Mouse (Mus musculus) CH12.LX (cell line): ENCODE data around the gene Wdr62. TPM values are rescaled to one million over a fixed set of nuclear protein-coding genes. Genes with fewer than 3 reads are reported as not detected.

Experiments used
- DNase-seq: peaks from one replicate; pipeline ENCODE4 v3.0.0-alpha.2; 2013; ENCODE audit errors: extremely low read depth
- H3K27ac ChIP-seq: 2 replicates; pipeline ENCODE4 v1.5.1; 2012; ENCODE audit warnings: low read depth, mild to moderate bottlenecking, control low read depth, moderate library complexity; ENCODE audit not compliant: insufficient read depth
- H3K27me3 ChIP-seq: replicated peaks from 2 replicates; pipeline ENCODE3; 2012; ENCODE audit warnings: inconsistent platforms
- H3K36me3 ChIP-seq, 2 experiments: replicated peaks in 1 of 2; 2 replicates each; pipeline versions ENCODE3 to v1.6.1; 2012; ENCODE audit warnings: inconsistent platforms in 1 of 2, low read length in 1 of 2, mild to moderate bottlenecking in 1 of 2, mixed read lengths in 1 of 2, moderate library complexity in 1 of 2; ENCODE audit not compliant: control insufficient read depth in 1 of 2, insufficient read depth in 1 of 2
- H3K4me1 ChIP-seq, 2 experiments: 2 replicates each; pipeline ENCODE4 v1.6.1; 2012; ENCODE audit warnings: inconsistent platforms in 1 of 2, moderate library complexity in 1 of 2; ENCODE audit not compliant: insufficient read depth in 2 of 2, control insufficient read depth in 1 of 2
- H3K4me2 ChIP-seq: 2 replicates; pipeline ENCODE4 v1.6.1; 2012; ENCODE audit warnings: low read depth, mild to moderate bottlenecking, control low read depth; ENCODE audit not compliant: poor library complexity, insufficient read depth, severe bottlenecking
- H3K4me3 ChIP-seq, 3 experiments: fragments of 150-350 bp in 1 of 3; sonication (generic) in 1 of 3; replicated peaks in 1 of 3; 2 replicates each; pipeline versions ENCODE3 to v1.5.1; 2011 to 2012; ENCODE audit warnings: low read depth in 2 of 3, low read length in 2 of 3, mild to moderate bottlenecking in 2 of 3, moderate library complexity in 2 of 3, control low read depth in 1 of 3, improper control_type of control experiment in 1 of 3, inconsistent platforms in 1 of 3, mixed read lengths in 1 of 3; ENCODE audit not compliant: poor library complexity in 1 of 3
- H3K79me2 ChIP-seq: replicated peaks from 2 replicates; pipeline ENCODE4 v1.6.1; 2012; ENCODE audit warnings: mild to moderate bottlenecking, moderate library complexity; ENCODE audit not compliant: control insufficient read depth, poor library complexity, insufficient read depth, severe bottlenecking; ENCODE audit errors: extremely low read depth
- H3K9ac ChIP-seq: 2 replicates; pipeline ENCODE4 v1.6.1; 2012; ENCODE audit warnings: low read depth, mild to moderate bottlenecking, control low read depth, moderate library complexity; ENCODE audit not compliant: insufficient read depth
- H3K9me3 ChIP-seq: replicated peaks from 2 replicates; pipeline ENCODE3; 2012; ENCODE audit warnings: low read length, inconsistent platforms, mixed read lengths
- BHLHE40 ChIP-seq: IDR thresholded peaks from 2 replicates; pipeline ENCODE4 v1.6.1; 2011; ENCODE audit warnings: mild to moderate bottlenecking, low read depth, low read length, improper control_type of control experiment
- CHD1 ChIP-seq: IDR thresholded peaks from 2 replicates; pipeline ENCODE4 v1.6.1; 2012; ENCODE audit warnings: low read depth, low read length, improper control_type of control experiment, inconsistent platforms
- CHD2 ChIP-seq: IDR thresholded peaks from 2 replicates; pipeline ENCODE4 v1.6.1; 2011; ENCODE audit warnings: low read length, improper control_type of control experiment
- CTCF ChIP-seq, 2 experiments: IDR thresholded peaks in 1 of 2; conservative IDR thresholded peaks in 1 of 2; 2 replicates each; pipeline ENCODE4 v1.5.1; 2011 to 2012; ENCODE audit warnings: low read depth in 2 of 2, low read length in 2 of 2, improper control_type of control experiment in 1 of 2, inconsistent platforms in 1 of 2, mild to moderate bottlenecking in 1 of 2, moderate library complexity in 1 of 2
- E2F4 ChIP-seq: IDR thresholded peaks from 2 replicates; pipeline ENCODE4 v1.6.1; 2011; ENCODE audit warnings: low read depth, low read length, improper control_type of control experiment; ENCODE audit not compliant: insufficient replicate concordance
- ELF1 ChIP-seq: IDR thresholded peaks from 2 replicates; pipeline ENCODE4 v1.6.1; 2014; ENCODE audit warnings: low read depth, mild to moderate bottlenecking, inconsistent platforms, low read length, improper control_type of control experiment
- ETS1 ChIP-seq: conservative IDR thresholded peaks from 2 replicates; pipeline ENCODE4 v1.6.1; 2012; ENCODE audit warnings: low read depth, mild to moderate bottlenecking, inconsistent platforms, low read length, improper control_type of control experiment, moderate library complexity
- GABPA ChIP-seq: IDR thresholded peaks from 2 replicates; pipeline ENCODE4 v1.6.1; 2012; ENCODE audit warnings: low read depth, low read length, improper control_type of control experiment, inconsistent platforms; ENCODE audit not compliant: insufficient replicate concordance
- HCFC1 ChIP-seq: IDR thresholded peaks from 2 replicates; pipeline ENCODE4 v1.6.1; 2012; ENCODE audit warnings: low read depth, mild to moderate bottlenecking, inconsistent platforms, low read length, improper control_type of control experiment
- IRF4 ChIP-seq: IDR thresholded peaks from 2 replicates; pipeline ENCODE4 v1.6.1; 2014; ENCODE audit warnings: low read depth, mild to moderate bottlenecking, inconsistent platforms, low read length, improper control_type of control experiment
- JUND ChIP-seq: conservative IDR thresholded peaks from 2 replicates; pipeline ENCODE4 v1.6.1; 2011; ENCODE audit warnings: low read depth, low read length, improper control_type of control experiment
- MAZ ChIP-seq: IDR thresholded peaks from 2 replicates; pipeline ENCODE4 v1.6.1; 2012; ENCODE audit warnings: low read depth, mild to moderate bottlenecking, inconsistent platforms, low read length, improper control_type of control experiment, moderate library complexity
- NRF1 ChIP-seq: IDR thresholded peaks from 2 replicates; pipeline ENCODE4 v1.6.1; 2014; ENCODE audit warnings: low read depth, mild to moderate bottlenecking, inconsistent platforms, low read length, improper control_type of control experiment, moderate library complexity
- POLR2A ChIP-seq: IDR thresholded peaks from 2 replicates; pipeline ENCODE4 v1.6.1; 2011; ENCODE audit warnings: low read depth, mild to moderate bottlenecking, improper control_type of control experiment, low read length
- POLR2AphosphoS2 ChIP-seq: IDR thresholded peaks from 2 replicates; pipeline ENCODE4 v1.6.1; 2011; ENCODE audit warnings: low read depth, low read length, improper control_type of control experiment
- UBTF ChIP-seq: IDR thresholded peaks from 2 replicates; pipeline ENCODE4 v1.6.1; 2012; ENCODE audit warnings: low read depth, mild to moderate bottlenecking, inconsistent platforms, low read length, improper control_type of control experiment, moderate library complexity
- ZKSCAN1 ChIP-seq: IDR thresholded peaks from 2 replicates; pipeline ENCODE4 v1.6.1; 2012; ENCODE audit warnings: low read depth, inconsistent platforms, low read length, improper control_type of control experiment, borderline replicate concordance
- dilution Hi-C: fragments of 300-500 bp; cut with MboI; formaldehyde crosslinking; loops from 2 replicates; pipeline ENCODE4 v1.14.3; 2020; ENCODE audit warnings: low sequenced_read_pairs; ENCODE audit not compliant: extremely low pct_unique_long_range_greater_than_20kb, extremely low pct_ligation_motif_present
- in situ Hi-C: fragments of 300-500 bp; cut with MboI; formaldehyde crosslinking; loops from 3 replicates; pipeline ENCODE4 v1.14.3; 2019; ENCODE audit warnings: low sequenced_read_pairs, low pct_ligation_motif_present, low pct_unique_long_range_greater_than_20kb, mixed read lengths
- polyA plus RNA-seq: library from polyadenylated mRNA; unstranded; fragments of >175 nt; gene quantifications from 2 replicates; pipeline ENCODE4 v1.2.1, GENCODE M21; 2012; ENCODE audit warnings: low read depth; ENCODE audit not compliant: insufficient read length
- total RNA-seq, 2 experiments: library from RNA; depleted of rRNA; stranded (reverse); fragments of 300-350 nt in 1 of 2; fragments of >200 nt in 1 of 2; gene quantifications; 2 replicates each; pipeline ENCODE4 v1.2.3; 2012 to 2014

The Wdr62 gene
- total and polyA plus RNA-seq, 3 experiments: 2.3 to 19.7 (median 5.3) TPM

- dilution Hi-C loops (no loop called here), in situ Hi-C loops (loop anchor here (5.0 kb wide), 1 partner anchor 37 kb away; the partner anchor contains the start of gene Cox7a1)
- no peaks in the 10 kb centered on the region for H3K27me3 ChIP-seq
- no peaks in the 10 kb centered on the region for H3K79me2 ChIP-seq
- H3K36me3 ChIP-seq: peaks cover 9 to 16% of the 10 kb centered on the region in 2 experiments
- peaks cover 14 to 19% of the 10 kb centered on the region in 2 experiments for H3K4me1 ChIP-seq
- H3K4me2 ChIP-seq: peak overlapping the region; percentile 99
- peak overlapping the region; percentile 67 for H3K9ac ChIP-seq
- 0 out of 2 replicates have a peak overlapping the region, but pooled peaks have one; percentile 2 for H3K27ac ChIP-seq
- peaks cover 2% of the 10 kb centered on the region for H3K9me3 ChIP-seq
- H3K4me3 ChIP-seq: peak overlapping the region; percentile 35 to 54 (median 52)
- peak; percentile 53 for DNase-seq
- TF ChIP-seq BHLHE40 (peak; percentile 39; the same call in 1 of the 2 replicates), MAZ (0 out of 2 replicates have a peak, but pooled peaks have one; percentile 38), HCFC1 (peak; percentile 61), ETS1 (no peak), CHD2 (peak; percentile 67), ELF1 (peak; percentile 62), JUND (no peak), NRF1 (peak; percentile 24; the same call in 1 of the 2 replicates), POLR2A (peak; percentile 55)
Observed at GRCm38 (mm10) chr7:30219293-30220007, 60.8 kb downstream of the Wdr62 start.

GRCm38 (mm10) chr7:30217277-30217676, 62.9 kb downstream of the Wdr62 start:
- Histone ChIP-seq H3K79me2 (no peaks in the 10 kb centered on the region), H3K9ac (no peak overlapping the region), H3K27me3 (peaks cover 2% of the 10 kb centered on the region), H3K27ac (no peak overlapping the region), H3K9me3 (no peaks in the 10 kb centered on the region), H3K36me3 (peaks cover 0 to 2% of the 10 kb centered on the region in 2 experiments), H3K4me1 (peaks cover 14 to 19% of the 10 kb centered on the region in 2 experiments), H3K4me2 (no peak overlapping the region), H3K4me3 (no peak overlapping the region)
- in situ Hi-C loops: loop anchor here (5.0 kb wide), 1 partner anchor 35 kb away; the partner anchor contains the start of gene Cox7a1
- DNase-seq: no peak
- TF ChIP-seq CTCF (conservative IDR thresholded peaks at IDR 0.05 in 1 of 2, IDR thresholded peaks at IDR 0.05 in 1 of 2; ENCODE audit: low read depth in 2 of 2, low read length in 2 of 2) (no peak), E2F4 (no peak), IRF4 (no peak), NRF1 (no peak), POLR2AphosphoS2 (no peak), UBTF (no peak), GABPA (no peak), ZKSCAN1 (no peak), CHD1 (no peak), MAZ (no peak), JUND (no peak)
- dilution Hi-C loops: no loop called here
